Mouse (Mus musculus): ENCODE results near the gene Map7.

Map7 gene

GRCm38 (mm10) chr10:20153507-20153906 is 5.2 kb downstream of the Map7 start:
- DNase-seq (ENCODE audit: low read depth, low spot score): no peak

- no peak for DNase-seq (ENCODE audit: low read depth, low spot score)
Measured at GRCm38 (mm10) chr10:20155401-20155800, 7.1 kb downstream of the Map7 start.

- DNase-seq (ENCODE audit: low read depth, low spot score): no peak
Measured at GRCm38 (mm10) chr10:20157021-20157726, 8.9 kb downstream of the Map7 start.

GRCm38 (mm10) chr10:20158756-20159155 is 10.5 kb downstream of the Map7 start:
- no peak for DNase-seq (ENCODE audit: low read depth, low spot score)

- DNase-seq (ENCODE audit: low read depth, low spot score): no peak
Measured at GRCm38 (mm10) chr10:20159308-20159707, 11.0 kb downstream of the Map7 start.

- DNase-seq (ENCODE audit: low read depth, low spot score): no peak
Measured at GRCm38 (mm10) chr10:20160914-20161313, 12.6 kb downstream of the Map7 start.

- no peak for DNase-seq (ENCODE audit: low read depth, low spot score)
Measured at GRCm38 (mm10) chr10:20164810-20165209, 16.5 kb downstream of the Map7 start.

GRCm38 (mm10) chr10:20166797-20167196 is 18.5 kb downstream of the Map7 start:
- DNase-seq (ENCODE audit: low read depth, low spot score): no peak

- DNase-seq (ENCODE audit: low read depth, low spot score): no peak
Measured at GRCm38 (mm10) chr10:20167467-20167866, 19.2 kb downstream of the Map7 start.

- DNase-seq (ENCODE audit: low read depth, low spot score): no peak
Measured at GRCm38 (mm10) chr10:20169182-20169674, 21.0 kb downstream of the Map7 start.

- DNase-seq (ENCODE audit: low read depth, low spot score): peak; percentile 73
Measured at GRCm38 (mm10) chr10:20169927-20170604, 21.8 kb downstream of the Map7 start.

- no peak for DNase-seq (ENCODE audit: low read depth, low spot score)
Measured at GRCm38 (mm10) chr10:20170605-20171088, 22.4 kb downstream of the Map7 start.

GRCm38 (mm10) chr10:20171209-20171608 is 22.9 kb downstream of the Map7 start:
- DNase-seq (ENCODE audit: low read depth, low spot score): no peak

- no peak for DNase-seq (ENCODE audit: low read depth, low spot score)
Measured at GRCm38 (mm10) chr10:20171756-20172155, 23.5 kb downstream of the Map7 start.

- no peak for DNase-seq (ENCODE audit: low read depth, low spot score)
Measured at GRCm38 (mm10) chr10:20173733-20174132, 25.5 kb downstream of the Map7 start.

GRCm38 (mm10) chr10:20176054-20176453 is 27.8 kb downstream of the Map7 start:
- DNase-seq (ENCODE audit: low read depth, low spot score): no peak

GRCm38 (mm10) chr10:20178807-20179605 is 30.7 kb downstream of the Map7 start:
- DNase-seq (ENCODE audit: low read depth, low spot score): no peak

GRCm38 (mm10) chr10:20181198-20181597 is 32.9 kb downstream of the Map7 start:
- DNase-seq (ENCODE audit: low read depth, low spot score): no peak

GRCm38 (mm10) chr10:20181680-20182399 is 33.6 kb downstream of the Map7 start:
- no peak for DNase-seq (ENCODE audit: low read depth, low spot score)

GRCm38 (mm10) chr10:20184326-20184725 is 36.1 kb downstream of the Map7 start:
- no peak for DNase-seq (ENCODE audit: low read depth, low spot score)

GRCm38 (mm10) chr10:20185264-20185663 is 37.0 kb downstream of the Map7 start:
- no peak for DNase-seq (ENCODE audit: low read depth, low spot score)

Measured in A20 (cell line).